ENCODE assay signal across 9 mouse cellular contexts in the genomic region with DNA sequence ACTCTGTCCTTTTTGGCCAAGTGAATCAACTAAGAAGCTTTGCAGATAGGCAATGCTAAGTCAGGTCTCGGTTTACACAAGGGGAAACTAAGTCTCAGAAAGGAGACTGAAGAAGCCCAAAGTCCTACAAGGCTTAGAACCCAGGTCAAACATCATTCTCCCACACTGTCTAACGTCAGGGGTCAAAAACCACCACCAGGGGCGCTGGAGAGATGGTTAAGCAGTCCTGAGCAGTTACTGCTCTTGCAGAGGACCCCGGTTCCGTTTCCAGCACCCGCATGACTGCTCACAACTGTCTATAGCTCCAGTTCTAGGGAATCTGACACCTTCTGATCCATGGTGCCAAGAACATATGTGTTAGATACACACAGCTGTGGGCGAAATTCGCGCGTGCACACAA. TPM values are rescaled to one million over a fixed set of nuclear protein-coding genes. Genes with fewer than 3 reads are reported as not detected.
DNase-seq lines count a peak whose midpoint lies in the region; ATAC-seq and TF ChIP-seq lines count a peak whose summit lies in the region.
"Had no signal": no experiment of that assay in that cellular context is flagged by ENCODE, and none has a peak within 500 bp of the region (broad histone marks: within the 10 kb centered on the region; RNA-seq: fewer than 3 reads in every experiment).

No protein-coding gene starts in this region.

- no peak for TF ChIP-seq EP300 in lung, postnatal 0 days (IDR thresholded peaks at IDR 0.05)

- WGBS in forebrain, embryonic 10.5 days, result 60% methylated on average over 10 of the region's 10 CpGs
- 65% methylated on average over 10 of the region's 10 CpGs for WGBS in forebrain, embryonic 12.5 days
- whole genome bisulfite sequencing in lung, postnatal 0 days, result 50% methylated on average over 10 of the region's 10 CpGs
- 72% methylated on average over 10 of the region's 10 CpGs for WGBS in thymus, adult 2 months
- 64% methylated on average over 10 of the region's 10 CpGs for WGBS in hindbrain, embryonic 14.5 days

- H3K9ac ChIP-seq in forebrain, embryonic 12.5 days, result no peak overlapping the region
- no peak overlapping the region for H3K9ac ChIP-seq in lung, postnatal 0 days (replicated peaks; ENCODE audit: low read depth)
- no peak overlapping the region for H3K9ac ChIP-seq in hindbrain, embryonic 14.5 days

- peaks cover 63% of the 10 kb centered on the region for H3K4me1 ChIP-seq in forebrain, embryonic 10.5 days
- peaks cover 31% of the 10 kb centered on the region for H3K4me1 ChIP-seq in forebrain, embryonic 12.5 days
- H3K4me1 ChIP-seq in lung, postnatal 0 days (ENCODE audit: insufficient read depth, low read depth, low read length), result peaks cover 19% of the 10 kb centered on the region; the same call in 1 of the 2 replicates
- peaks cover 2% of the 10 kb centered on the region; the same call in 1 of the 2 replicates for H3K4me1 ChIP-seq in thymus, adult 2 months (replicated peaks; ENCODE audit: control insufficient read depth, insufficient read depth, low read length)
- peaks cover 11% of the 10 kb centered on the region for H3K4me1 ChIP-seq in hindbrain, embryonic 14.5 days (replicated peaks; ENCODE audit: control insufficient read depth, insufficient read depth, low read length)

- no peaks in the 10 kb centered on the region for H3K36me3 ChIP-seq in forebrain, embryonic 10.5 days (replicated peaks)
- no peaks in the 10 kb centered on the region for H3K36me3 ChIP-seq in forebrain, embryonic 12.5 days (replicated peaks)
- H3K36me3 ChIP-seq in lung, postnatal 0 days (ENCODE audit: insufficient read depth, low read length), result no peaks in the 10 kb centered on the region
- H3K36me3 ChIP-seq in thymus, adult 2 months (ENCODE audit: control insufficient read depth, insufficient read depth, low read length), result no peaks in the 10 kb centered on the region
- no peaks in the 10 kb centered on the region for H3K36me3 ChIP-seq in hindbrain, embryonic 14.5 days (replicated peaks; ENCODE audit: control insufficient read depth, insufficient read depth)
- H3K36me3 ChIP-seq: lung, embryonic 15.5 days had no signal

- H3K27me3 ChIP-seq in forebrain, embryonic 10.5 days (ENCODE audit: poor library complexity, severe bottlenecking), result peaks cover 48% of the 10 kb centered on the region
- H3K27me3 ChIP-seq in forebrain, embryonic 12.5 days, result peaks cover 52% of the 10 kb centered on the region
- H3K27me3 ChIP-seq in lung, postnatal 0 days (replicated peaks; ENCODE audit: insufficient read depth, low read length), result no peaks in the 10 kb centered on the region
- H3K27me3 ChIP-seq in thymus, adult 2 months (ENCODE audit: control insufficient read depth, insufficient read depth, low read length), result peaks cover 6% of the 10 kb centered on the region; the same call in 1 of the 2 replicates
- H3K27me3 ChIP-seq in hindbrain, embryonic 14.5 days (ENCODE audit: control insufficient read depth, insufficient read depth, low read length), result peaks cover 26% of the 10 kb centered on the region
- H3K27me3 ChIP-seq: lung, embryonic 15.5 days had no signal

- no peak for TF ChIP-seq POLR2A in thymus, adult 2 months (IDR thresholded peaks at IDR 0.05; ENCODE audit: control insufficient read depth, extremely low read depth, insufficient read depth, low read length, poor library complexity)

- H3K4me3 ChIP-seq in forebrain, embryonic 10.5 days, result no peak overlapping the region
- no peak overlapping the region for H3K4me3 ChIP-seq in forebrain, embryonic 12.5 days (replicated peaks)
- no peak overlapping the region for H3K4me3 ChIP-seq in lung, postnatal 0 days (ENCODE audit: low read depth, low read length)
- H3K4me3 ChIP-seq in thymus, adult 2 months (ENCODE audit: control insufficient read depth, insufficient read depth, low read length), result no peak overlapping the region
- H3K4me3 ChIP-seq in hindbrain, embryonic 14.5 days (replicated peaks; ENCODE audit: low read length), result no peak overlapping the region

- peak; percentile 70 for TF ChIP-seq CTCF in lung, postnatal 0 days (IDR thresholded peaks at IDR 0.05)
- no peak for TF ChIP-seq CTCF in thymus, adult 2 months (IDR thresholded peaks at IDR 0.05; ENCODE audit: borderline replicate concordance, control insufficient read depth, extremely low read depth, insufficient read depth, low read length, poor library complexity)

- peak; percentile 46 for DNase-seq in forebrain, embryonic 10.5 days (ENCODE audit: extremely low spot score, low spot score)
- peak; percentile 62 for DNase-seq in urinary bladder, postnatal 14 days (ENCODE audit: low spot score)
- DNase-seq in urinary bladder, adult 18-20 months (ENCODE audit: low spot score in 2 of 2), result no peak
- peak; percentile 41 for DNase-seq in lung, postnatal 0 days (ENCODE audit: low spot score)
- peak; percentile 58 for DNase-seq in thymus, adult 2 months
- DNase-seq in hindbrain, embryonic 14.5 days (ENCODE audit: low spot score), result no peak

- no peak for ATAC-seq in forebrain, embryonic 12.5 days (ENCODE audit: low FRiP score)
- 0 out of 2 replicates have a peak, but pooled peaks have one; percentile 40 for ATAC-seq in erythroblast, adult 5-6 weeks (replicated peaks; ENCODE audit: low FRiP score, poor library complexity, severe bottlenecking)
- ATAC-seq in lung, postnatal 0 days, result peak; percentile 25; the same call in 1 of the 2 replicates
- ATAC-seq in hindbrain, embryonic 14.5 days (ENCODE audit: low FRiP score), result no peak

- H3K9me3 ChIP-seq in forebrain, embryonic 10.5 days, result no peaks in the 10 kb centered on the region
- no peaks in the 10 kb centered on the region for H3K9me3 ChIP-seq in forebrain, embryonic 12.5 days
- H3K9me3 ChIP-seq in lung, postnatal 0 days (ENCODE audit: low read length), result no peaks in the 10 kb centered on the region
- H3K9me3 ChIP-seq in hindbrain, embryonic 14.5 days (ENCODE audit: control insufficient read depth, low read length), result no peaks in the 10 kb centered on the region
- H3K9me3 ChIP-seq: lung, embryonic 15.5 days had no signal

- no peak overlapping the region for H3K27ac ChIP-seq in forebrain, embryonic 10.5 days
- H3K27ac ChIP-seq in forebrain, embryonic 12.5 days, result no peak overlapping the region
- H3K27ac ChIP-seq in lung, postnatal 0 days (ENCODE audit: low read length), result 0 out of 2 replicates have a peak overlapping the region, but pooled peaks have one; percentile 38
- no peak overlapping the region for H3K27ac ChIP-seq in thymus, adult 2 months (ENCODE audit: control insufficient read depth, insufficient read depth, low read length)
- no peak overlapping the region for H3K27ac ChIP-seq in hindbrain, embryonic 14.5 days

- no peak overlapping the region for H3K4me2 ChIP-seq in forebrain, embryonic 12.5 days
- no peak overlapping the region; the same call in 1 of the 2 replicates for H3K4me2 ChIP-seq in lung, postnatal 0 days (replicated peaks; ENCODE audit: low read depth, low read length)
- H3K4me2 ChIP-seq in hindbrain, embryonic 14.5 days (replicated peaks), result no peak overlapping the region

RNA-seq across cellular contexts. Expression of gene Cdk18, which starts 0.7 kb away (rescaled TPM):
- 1.4 and 1.5 TPM in 2 replicates for polyA plus RNA-seq in forebrain, embryonic 10.5 days (2016; fragmentation: Nextera tagmentation; extraction: Ambion mirVana)
- 0.56 and 1.0 TPM in 2 replicates for polyA plus RNA-seq in forebrain, embryonic 12.5 days (2016; fragmentation: Nextera tagmentation; extraction: Ambion mirVana)
- not detected in 2 replicates for total RNA-seq in erythroblast, adult 5-6 weeks (2015; ENCODE audit: low replicate concordance)
- total RNA-seq in erythroblast, adult 5-6 weeks (2017; ENCODE audit: low replicate concordance), result 0.28 TPM in 1 of 2 replicates, not detected in the other
- polyA plus RNA-seq in lung, postnatal 0 days (2015; fragmentation: Nextera tagmentation; extraction: Ambion mirVana), result 6.5 and 6.9 TPM in 2 replicates
- 7.6 and 8.6 TPM in 2 replicates for polyA plus RNA-seq in thymus, adult 2 months (2012; rRNA removed)
- 0.37 and 0.63 TPM in 2 replicates for polyA plus RNA-seq in hindbrain, embryonic 14.5 days (2014; fragmentation: Nextera tagmentation; extraction: Ambion mirVana)

RNA-seq across cellular contexts. Expression of gene Lemd1, which starts 51.1 kb away (rescaled TPM):
- 4.1 and 4.2 TPM in 2 replicates for polyA plus RNA-seq in forebrain, embryonic 10.5 days (2016; fragmentation: Nextera tagmentation; extraction: Ambion mirVana)
- polyA plus RNA-seq in forebrain, embryonic 12.5 days (2016; fragmentation: Nextera tagmentation; extraction: Ambion mirVana), result 12.3 and 14.7 TPM in 2 replicates
- total RNA-seq in erythroblast, adult 5-6 weeks (2015; ENCODE audit: low replicate concordance), result not detected in 2 replicates
- total RNA-seq in erythroblast, adult 5-6 weeks (2017; ENCODE audit: low replicate concordance), result not detected in 2 replicates
- 0.79 TPM in 1 of 2 replicates, not detected in the other for polyA plus RNA-seq in lung, postnatal 0 days (2015; fragmentation: Nextera tagmentation; extraction: Ambion mirVana)
- polyA plus RNA-seq in thymus, adult 2 months (2012; rRNA removed), result not detected in 2 replicates
- 15.9 and 22.1 TPM in 2 replicates for polyA plus RNA-seq in hindbrain, embryonic 14.5 days (2014; fragmentation: Nextera tagmentation; extraction: Ambion mirVana)

RNA-seq across cellular contexts. Expression of gene AC124108.1, which starts 51.1 kb away (rescaled TPM):
- 1.8 and 3.3 TPM in 2 replicates for polyA plus RNA-seq in forebrain, embryonic 10.5 days (2016; fragmentation: Nextera tagmentation; extraction: Ambion mirVana)
- polyA plus RNA-seq in forebrain, embryonic 12.5 days (2016; fragmentation: Nextera tagmentation; extraction: Ambion mirVana), result 5.0 and 5.7 TPM in 2 replicates
- not detected in 2 replicates for total RNA-seq in erythroblast, adult 5-6 weeks (2015; ENCODE audit: low replicate concordance)
- total RNA-seq in erythroblast, adult 5-6 weeks (2017; ENCODE audit: low replicate concordance), result not detected in 2 replicates
- not detected in 2 replicates for polyA plus RNA-seq in lung, postnatal 0 days (2015; fragmentation: Nextera tagmentation; extraction: Ambion mirVana)
- polyA plus RNA-seq in thymus, adult 2 months (2012; rRNA removed), result 0.03 TPM in 1 of 2 replicates, not detected in the other
- polyA plus RNA-seq in hindbrain, embryonic 14.5 days (2014; fragmentation: Nextera tagmentation; extraction: Ambion mirVana), result 3.6 and 3.8 TPM in 2 replicates

Comparison
In these comparisons a context has a peak if more than half of its experiments do, and no peak if none do; other contexts are left out.
1. DNase-seq: peak in forebrain, embryonic 10.5 days (single experiment), urinary bladder, postnatal 14 days (single experiment), lung, postnatal 0 days (single experiment) and thymus, adult 2 months (single experiment); none in urinary bladder, adult 18-20 months (0 of 2) and hindbrain, embryonic 14.5 days (single experiment).
2. ATAC-seq: peak in erythroblast, adult 5-6 weeks (single experiment) and lung, postnatal 0 days (single experiment); none in forebrain, embryonic 12.5 days (single experiment) and hindbrain, embryonic 14.5 days (single experiment).